Mouse (Mus musculus) G1E (cell line): Measurements from ENCODE around the gene Rgcc.

Experiments
- CTCF ChIP-seq: IDR thresholded peaks from 2 replicates; pipeline ENCODE4 v1.5.1; 2012; ENCODE audit warnings: low read depth, low read length, inconsistent platforms, mixed read lengths
- GATA1 ChIP-seq: IDR thresholded peaks from 2 replicates; pipeline ENCODE4 v1.6.1; 2012; ENCODE audit warnings: borderline replicate concordance, low read length, inconsistent platforms, mixed read lengths
- POLR2AphosphoS5 ChIP-seq: IDR thresholded peaks from 2 replicates; pipeline ENCODE4 v1.6.1; 2012; ENCODE audit warnings: low read depth, low read length, inconsistent platforms; ENCODE audit not compliant: insufficient replicate concordance

DNA sequence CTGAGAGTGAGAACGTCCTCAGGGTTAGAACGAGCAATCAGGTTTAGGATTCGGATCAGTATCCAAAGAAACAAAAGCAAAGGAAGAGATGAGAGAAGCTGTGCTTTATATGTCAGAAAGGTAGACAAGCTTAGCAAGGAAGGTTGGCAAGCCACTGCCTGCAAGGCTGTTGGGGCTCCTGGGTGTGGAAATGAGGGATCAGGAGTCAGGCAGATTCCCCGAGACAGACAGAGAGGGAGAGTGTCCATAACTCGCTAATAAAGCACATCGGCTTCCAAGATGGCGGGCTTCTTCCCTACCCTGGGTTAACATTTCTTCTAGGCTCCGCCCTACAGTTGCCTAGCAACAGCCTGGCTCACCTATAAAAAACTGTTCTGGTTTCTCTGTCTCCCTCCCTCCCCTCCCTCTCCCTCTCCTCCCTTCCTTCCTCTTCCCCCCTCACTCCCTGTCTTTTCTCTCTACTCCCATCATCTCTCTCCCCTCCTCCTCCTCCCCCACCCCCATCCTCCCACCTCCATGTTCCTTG lies 25.5 kb downstream of the Rgcc start:
- TF ChIP-seq CTCF (no peak), GATA1 (no peak), POLR2AphosphoS5 (no peak)
